Mouse (Mus musculus) T-helper 17 cell (primary cell): Measurements from ENCODE around the gene Cwc27.

ENCODE experiments used
- in situ Hi-C, 2 experiments: fragments of 300-600 bp; cut with MboI, MseI; formaldehyde crosslinking; loops; 1 replicate in 1 of 2; 2 replicates in 1 of 2; pipeline ENCODE4 v1.15.1; 2025; ENCODE audit warnings: high pct_unique_total_duplicates in 2 of 2

The Cwc27 gene

DNA sequence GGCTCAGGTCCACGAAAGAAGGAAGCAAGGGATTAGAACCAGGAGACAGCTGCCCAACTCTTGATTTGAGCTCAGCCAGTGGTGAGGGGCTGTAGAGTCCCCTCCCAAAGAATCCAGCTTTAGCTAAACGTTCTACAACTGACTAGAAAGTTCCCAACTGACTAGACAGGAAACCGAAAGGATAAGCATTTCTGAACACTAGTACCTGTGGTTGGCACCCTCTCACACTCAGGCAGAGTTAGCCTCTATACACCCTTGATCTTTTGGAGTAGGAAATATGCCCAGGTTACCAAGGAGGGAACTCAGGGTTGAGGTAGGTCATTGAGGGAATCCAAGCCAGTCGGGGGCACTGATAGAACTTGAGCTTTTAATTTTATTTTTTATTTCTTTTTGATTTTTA, 199.7 kb downstream of the Cwc27 start:
- in situ Hi-C loops: loop anchor here in 1 of 2 experiments (10.0 kb wide), 1 partner anchor 148 kb away; no protein-coding TSS in a partner anchor

- in situ Hi-C loops: loop anchor here in 1 of 2 experiments (10.0 kb wide), 1 partner anchor 149 kb away; no protein-coding TSS in a partner anchor
Measured at GRCm38 (mm10) chr13:104615999-104616810, 200.7 kb downstream of the Cwc27 start.

- in situ Hi-C loops: loop anchor here in 1 of 2 experiments (10.0 kb wide), 1 partner anchor 150 kb away; no protein-coding TSS in a partner anchor
Measured at GRCm38 (mm10) chr13:104615111-104615510, 201.8 kb downstream of the Cwc27 start.

- in situ Hi-C loops: loop anchor here (5.0 to 10.0 kb wide), 2 partner anchors 56 to 154 kb away; no protein-coding TSS in a partner anchor
Measured at GRCm38 (mm10) chr13:104611296-104611695, 205.6 kb downstream of the Cwc27 start.

GRCm38 (mm10) chr13:104610210-104611111, 206.5 kb downstream of the Cwc27 start:
- in situ Hi-C loops: loop anchor here (5.0 to 10.0 kb wide), 2 partner anchors 57 to 154 kb away; no protein-coding TSS in a partner anchor

DNA sequence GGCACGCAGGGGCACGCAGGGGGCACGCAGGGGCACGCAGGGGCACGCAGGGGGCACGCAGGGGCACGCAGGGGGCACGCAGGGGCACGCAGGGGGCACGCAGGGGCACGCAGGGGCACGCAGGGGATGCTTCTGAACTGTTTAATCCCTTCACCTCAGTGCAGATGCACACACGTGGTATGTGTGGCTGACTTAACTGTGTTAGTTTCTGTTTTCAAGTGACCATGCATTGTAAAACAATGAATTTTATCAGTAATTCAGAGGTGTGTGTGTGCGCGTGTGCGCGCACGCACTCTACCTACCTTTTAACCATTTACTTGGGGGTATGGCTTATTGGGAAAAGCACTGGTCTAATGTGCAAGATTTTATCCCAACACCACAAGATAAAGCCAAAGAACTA, 208.4 kb downstream of the Cwc27 start:
- in situ Hi-C loops: loop anchor here in 1 of 2 experiments (5.0 kb wide), 1 partner anchor 96 kb away; no protein-coding TSS in a partner anchor

DNA sequence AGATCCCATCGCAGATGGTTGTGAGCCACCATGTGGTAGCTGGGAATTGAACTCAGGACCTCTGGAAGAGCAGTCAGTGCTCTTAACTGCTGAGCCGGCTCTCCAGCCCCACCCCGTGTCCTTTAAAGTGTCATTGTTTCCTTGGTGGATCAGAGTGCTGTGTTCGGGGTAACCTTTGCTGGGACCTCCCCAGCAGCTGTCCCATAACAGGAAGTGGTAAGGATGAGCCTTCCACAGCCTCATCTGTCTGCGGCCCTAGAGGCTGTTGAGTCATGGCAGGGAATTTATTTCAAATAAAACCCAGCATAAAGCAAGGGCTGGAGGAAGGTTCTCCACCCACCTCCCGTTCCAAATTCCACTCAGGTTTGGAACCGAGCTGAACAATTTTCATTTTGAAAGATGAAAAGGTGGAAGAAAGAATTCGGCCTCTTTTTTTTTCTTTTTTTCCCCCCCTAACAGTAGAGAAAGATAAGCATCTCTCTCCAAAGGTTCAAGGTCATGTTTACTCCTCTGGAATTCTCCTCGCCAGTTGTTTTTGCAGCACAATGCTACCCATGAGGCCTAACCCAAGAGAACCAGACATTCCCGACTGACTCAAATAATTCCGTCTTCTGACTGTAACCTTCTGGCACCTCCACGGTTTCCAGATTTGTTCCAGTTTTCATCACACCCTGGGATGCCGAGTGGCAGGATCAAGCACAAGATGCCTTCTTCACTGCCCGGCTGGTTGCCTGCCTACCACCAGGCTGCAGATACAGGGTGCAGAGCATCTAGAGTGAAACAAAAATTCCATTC, 210.0 kb downstream of the Cwc27 start:
- in situ Hi-C loops: loop anchor here in 1 of 2 experiments (5.0 kb wide), 1 partner anchor 95 kb away; no protein-coding TSS in a partner anchor

DNA sequence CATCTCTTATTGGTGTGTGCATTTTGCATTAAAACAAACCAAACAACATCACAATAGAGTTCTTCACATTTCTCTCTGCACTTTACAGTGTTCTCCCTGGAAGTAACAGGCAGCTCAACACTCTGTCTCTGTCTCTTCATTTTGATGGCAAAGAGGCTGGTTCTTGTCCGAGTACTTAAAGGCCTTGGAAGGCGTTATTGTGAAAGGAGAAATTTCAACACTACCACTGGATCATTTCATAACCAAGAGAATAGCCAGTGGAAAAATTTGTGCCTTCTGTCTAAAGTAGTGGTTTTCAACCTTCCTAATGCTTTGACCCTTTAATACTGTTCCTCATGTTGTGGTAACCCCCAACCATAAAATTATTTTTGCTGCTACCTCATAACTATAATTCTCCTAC, 211.8 kb downstream of the Cwc27 start:
- in situ Hi-C loops: loop anchor here in 1 of 2 experiments (5.0 kb wide), 1 partner anchor 93 kb away; no protein-coding TSS in a partner anchor

DNA sequence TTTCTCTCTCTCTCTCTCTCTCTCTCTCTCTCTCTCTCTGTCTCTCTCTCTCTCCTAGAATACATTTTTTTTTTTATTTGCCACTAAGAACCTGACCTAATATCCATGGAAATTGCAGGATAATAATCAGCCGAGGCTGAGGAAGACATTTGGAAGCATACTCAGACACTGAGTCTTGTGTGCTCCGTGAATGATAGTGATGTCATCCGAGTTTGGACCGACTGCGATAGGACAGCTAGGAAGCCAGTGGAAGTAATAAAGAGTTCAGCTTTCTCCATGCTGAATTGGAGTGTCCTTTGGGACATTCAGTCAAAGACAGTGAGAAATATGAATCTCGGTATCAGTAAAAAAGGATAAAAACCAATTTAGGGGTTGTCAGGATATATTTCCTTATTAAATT, 214.7 kb downstream of the Cwc27 start:
- in situ Hi-C loops: no loop called here

DNA sequence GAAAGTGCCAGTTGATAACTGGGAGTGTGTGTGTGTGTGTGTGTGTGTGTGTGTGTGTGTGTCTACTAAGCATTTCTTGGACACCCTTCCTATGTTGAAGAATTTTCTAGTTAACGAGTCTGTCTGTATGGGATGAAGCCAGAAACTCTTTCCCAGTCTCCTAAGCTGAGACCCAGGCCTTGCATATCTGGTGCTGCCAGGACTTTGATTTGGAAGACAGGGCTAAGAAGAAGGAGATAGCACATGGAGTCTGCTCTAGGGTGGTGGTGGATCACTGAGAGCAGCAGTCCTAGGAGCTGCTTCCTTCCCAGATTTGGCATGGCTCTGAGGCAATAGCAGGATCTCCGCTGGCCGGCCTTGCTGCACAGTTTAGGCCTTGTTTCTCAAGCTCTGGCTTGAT, 215.2 kb downstream of the Cwc27 start:
- in situ Hi-C loops: no loop called here

DNA sequence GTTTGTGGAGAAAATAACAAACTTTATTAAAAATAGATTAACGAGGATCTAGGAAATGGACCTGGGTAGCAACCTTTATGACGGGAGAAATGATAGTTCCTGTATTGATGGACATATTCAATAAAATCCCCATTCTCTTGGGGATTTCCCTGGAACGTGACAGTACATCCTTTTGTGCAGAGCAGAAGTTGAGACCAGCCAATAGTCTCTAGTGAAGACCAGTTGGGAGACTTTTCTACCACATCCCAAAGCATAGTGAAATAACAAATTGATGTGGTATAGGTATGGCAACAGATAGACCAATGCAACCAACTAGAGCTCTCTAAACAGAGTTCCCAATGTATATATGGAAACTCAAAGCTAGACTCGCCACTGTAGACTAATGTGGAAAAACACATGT, 220.7 kb downstream of the Cwc27 start:
- in situ Hi-C loops: no loop called here

GRCm38 (mm10) chr13:104594820-104595351, 222.1 kb downstream of the Cwc27 start:
- in situ Hi-C loops: loop anchor here in 1 of 2 experiments (5.0 kb wide), 1 partner anchor 47 kb away; no protein-coding TSS in a partner anchor

DNA sequence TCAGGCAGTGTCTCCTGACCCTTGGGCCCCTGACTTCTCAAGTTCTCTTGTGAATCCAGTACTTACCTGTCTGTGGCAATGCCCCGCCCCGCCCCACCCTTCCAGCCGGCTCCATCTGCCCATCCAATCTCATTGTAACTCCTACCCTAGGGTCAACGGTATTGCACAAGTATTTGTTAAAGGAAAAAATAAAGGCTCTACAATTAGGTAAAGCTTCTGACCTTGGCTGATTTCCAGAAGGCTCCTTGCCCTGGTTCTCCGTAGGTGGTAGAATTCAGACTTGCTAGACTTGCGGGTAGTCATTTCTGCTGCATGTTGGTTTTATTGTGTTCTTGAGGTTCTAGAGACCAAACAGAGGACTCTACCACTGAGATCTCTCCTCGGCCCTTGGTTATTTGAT, 226.0 kb downstream of the Cwc27 start:
- in situ Hi-C loops: loop anchor here in 1 of 2 experiments (5.0 kb wide), 1 partner anchor 51 kb away; no protein-coding TSS in a partner anchor

DNA sequence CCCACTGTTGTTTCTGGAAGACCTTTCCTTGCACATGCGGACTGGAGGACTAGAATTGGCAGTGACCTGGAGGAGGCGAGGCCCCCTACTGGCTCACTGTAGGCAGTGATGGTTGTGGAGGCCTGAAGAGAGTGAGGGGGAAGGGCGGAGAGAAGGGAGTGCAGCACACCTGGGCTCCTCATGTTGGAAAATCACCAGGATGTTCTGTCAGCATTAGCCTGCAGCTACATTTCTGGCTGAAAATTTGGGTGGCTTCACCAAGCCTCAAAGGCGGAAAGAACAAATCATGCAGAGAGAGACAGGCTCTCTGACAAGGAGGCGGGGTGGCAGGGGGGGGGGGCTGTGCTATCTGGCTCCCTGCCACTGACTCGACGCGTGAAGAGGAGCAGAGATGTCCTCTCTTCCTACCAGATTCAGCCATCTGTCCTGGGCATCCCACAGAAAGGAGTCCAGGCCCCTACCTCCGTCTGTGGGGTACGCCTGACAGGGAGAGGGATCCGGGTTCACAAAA, 226.8 kb downstream of the Cwc27 start:
- in situ Hi-C loops: loop anchor here in 1 of 2 experiments (5.0 kb wide), 1 partner anchor 52 kb away; no protein-coding TSS in a partner anchor

DNA sequence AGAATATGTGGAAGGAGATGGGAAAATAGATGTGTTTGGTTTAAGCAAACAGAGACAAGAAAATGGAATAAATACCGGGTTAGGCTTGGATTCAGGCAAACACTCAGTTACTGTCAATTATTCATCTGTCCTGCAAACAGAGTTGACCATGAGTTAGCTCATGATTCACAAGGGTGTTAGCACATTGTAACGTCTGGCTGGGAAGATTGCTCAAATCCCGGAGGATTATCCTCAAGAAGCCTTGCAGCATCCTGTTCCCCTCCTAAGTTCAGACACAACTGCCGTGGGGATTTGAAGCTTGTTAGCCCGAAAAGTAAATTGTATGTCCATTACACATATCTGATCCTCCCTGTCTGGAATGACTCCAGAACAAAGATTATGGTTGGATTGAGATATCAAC, 228.6 kb downstream of the Cwc27 start:
- in situ Hi-C loops: no loop called here
